Mouse (Mus musculus): Measurements from ENCODE around the gene Msln. TPM values are rescaled to one million over a fixed set of nuclear protein-coding genes. Genes with fewer than 3 reads are reported as not detected.
A peak's percentile ranks its signal among the peaks of the same experiment; 100 is the strongest.

Msln gene
- polyA plus RNA-seq, 1 experiment from 2014 or later: 0.98 TPM

DNA sequence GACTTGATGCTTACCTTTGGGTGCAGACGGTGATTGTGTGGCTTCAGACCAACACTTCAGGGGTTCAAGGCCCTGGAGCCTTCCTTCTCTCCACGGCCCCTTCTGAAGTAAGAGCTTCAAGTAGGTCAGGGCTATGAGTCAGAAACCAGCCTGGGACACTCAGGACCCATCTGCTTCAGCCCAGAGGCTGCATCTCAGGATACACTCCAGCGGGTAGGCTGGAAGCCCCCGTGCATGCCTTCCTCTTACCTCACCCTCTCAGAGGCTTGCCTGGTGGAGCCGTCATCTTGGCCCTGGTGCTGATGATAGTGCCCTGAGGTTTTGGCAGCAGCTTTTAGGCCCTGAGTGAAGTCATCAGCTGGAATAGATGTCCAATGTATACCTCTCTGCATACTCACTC, 18.9 kb downstream of the Msln start:
- H3K27me3 ChIP-seq (ENCODE audit: insufficient read depth, poor library complexity, severe bottlenecking): peaks cover 35% of the 10 kb centered on the region
- no peaks in the 10 kb centered on the region for H3K9me3 ChIP-seq
- H3K36me3 ChIP-seq: peaks cover 13% of the 10 kb centered on the region
- WGBS: 77% methylated on average over 5 of the region's 5 CpGs
- DNase-seq (ENCODE audit: low spot score): no peak
- no peak overlapping the region for H3K4me3 ChIP-seq
- H3K27ac ChIP-seq: no peak overlapping the region
- H3K4me1 ChIP-seq: peaks cover 12% of the 10 kb centered on the region; the same call in 1 of the 2 replicates

DNA sequence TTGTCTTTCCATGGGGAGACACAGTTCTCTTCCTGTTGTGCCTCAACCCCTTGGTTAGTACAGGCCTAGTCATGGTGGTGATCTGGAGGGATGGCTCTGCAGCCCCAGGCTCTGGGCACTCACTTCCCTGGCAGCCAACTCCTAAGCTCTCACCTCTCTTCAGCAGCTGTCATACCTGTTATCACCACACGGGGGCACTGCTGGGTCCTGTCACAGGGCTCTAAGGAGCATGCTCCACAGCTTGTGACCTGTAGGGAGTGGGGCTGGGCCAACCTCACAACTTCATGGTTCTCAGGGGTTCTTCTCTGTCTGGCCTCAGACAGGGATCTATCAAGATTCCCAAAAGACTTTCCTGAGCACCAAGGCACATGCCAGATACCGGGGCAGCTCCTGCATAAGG, 22.1 kb downstream of the Msln start:
- Histone ChIP-seq H3K9me3 (no peaks in the 10 kb centered on the region), H3K4me1 (peaks cover 23% of the 10 kb centered on the region)
- 16% methylated on average over 2 of the region's 2 CpGs for WGBS

DNA sequence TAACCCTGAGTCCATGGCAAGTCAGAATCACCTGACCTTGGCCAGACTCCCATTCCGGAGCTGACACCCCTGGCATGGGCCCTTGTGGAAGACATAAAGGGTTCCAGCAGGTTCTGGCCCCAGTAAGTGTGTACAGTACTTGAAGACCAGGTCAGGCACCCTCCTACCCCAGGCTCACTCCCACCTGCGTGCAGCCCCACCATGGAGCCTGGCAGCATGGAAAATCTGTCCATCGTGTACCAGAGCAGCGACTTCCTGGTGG, 26.2 kb downstream of the Msln start:
- no peak for DNase-seq (ENCODE audit: low spot score)
- peaks cover 34% of the 10 kb centered on the region for H3K4me1 ChIP-seq
- peak overlapping the region; percentile 74 for H3K4me3 ChIP-seq
- no peaks in the 10 kb centered on the region for H3K27me3 ChIP-seq (ENCODE audit: insufficient read depth, poor library complexity, severe bottlenecking)
- H3K9me3 ChIP-seq: no peaks in the 10 kb centered on the region
- WGBS: 22% methylated on average over 4 of the region's 4 CpGs
- H3K36me3 ChIP-seq: peaks cover 35% of the 10 kb centered on the region
- peak overlapping the region; percentile 88 for H3K27ac ChIP-seq

More for the DNA sequence above, 22.1 kb downstream of the Msln start:
- H3K27me3 ChIP-seq (ENCODE audit: insufficient read depth, poor library complexity, severe bottlenecking): peaks cover 18% of the 10 kb centered on the region
- peak; percentile 93 for DNase-seq (ENCODE audit: low spot score)
- H3K4me3 ChIP-seq: no peak overlapping the region
- peaks cover 20% of the 10 kb centered on the region for H3K36me3 ChIP-seq
- H3K27ac ChIP-seq: no peak overlapping the region

DNA sequence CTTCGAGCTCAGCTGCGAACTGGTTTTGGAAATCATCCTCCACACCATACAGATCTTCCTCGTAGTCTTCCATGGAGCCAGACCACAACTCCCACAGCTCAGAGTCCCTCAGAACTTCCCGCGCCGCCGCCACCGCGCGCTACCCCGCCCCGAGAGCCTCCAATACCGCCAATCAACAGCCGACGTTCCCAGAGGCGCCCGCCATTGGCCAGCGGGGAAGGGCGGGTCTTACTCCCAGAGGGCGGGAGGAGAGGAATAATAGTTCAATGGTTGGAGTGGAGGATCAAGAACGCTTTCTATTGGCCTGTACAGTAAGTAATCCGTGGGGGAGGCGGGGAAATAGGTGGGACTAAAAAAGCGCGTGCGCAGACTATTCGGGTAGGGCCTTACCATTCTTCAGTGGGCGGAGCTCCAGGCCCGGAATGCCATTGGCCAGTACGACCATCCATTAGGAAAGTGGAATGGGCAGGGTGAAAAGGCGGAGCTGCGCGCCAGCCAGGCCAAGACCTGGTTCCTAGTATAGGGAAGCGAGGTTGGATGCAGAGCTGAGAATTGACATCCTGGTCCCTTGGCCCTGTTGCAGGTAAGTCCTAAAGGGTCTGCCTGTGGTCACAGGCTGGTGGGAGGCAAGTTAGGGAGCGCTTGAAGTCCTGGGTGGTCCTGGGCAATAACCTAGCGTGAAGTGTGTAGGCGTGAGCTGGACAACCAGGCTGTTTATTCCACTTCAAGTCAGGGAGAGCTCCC, 26.7 kb downstream of the Msln start, which contains the start of the genes Chtf18 and Rpusd1:
Gene Chtf18 (minus strand): TSS at position 155 of the 744 bp plus-strand sequence.
Gene Rpusd1 (plus strand): TSS at position 406 of the 744 bp plus-strand sequence.
- H3K27ac ChIP-seq: peak within 1 kb of the TSS; percentile 88
- H3K4me1 ChIP-seq: peaks cover 34% of the 10 kb centered on the region
- no peaks in the 10 kb centered on the region for H3K9me3 ChIP-seq
- WGBS: 3% methylated on average over 37 of the region's 37 CpGs
- peak; percentile 100 for DNase-seq (ENCODE audit: low spot score)
- no peaks in the 10 kb centered on the region for H3K27me3 ChIP-seq (ENCODE audit: insufficient read depth, poor library complexity, severe bottlenecking)
- peak within 1 kb of the TSS; percentile 74 for H3K4me3 ChIP-seq
- H3K36me3 ChIP-seq: peaks cover 40% of the 10 kb centered on the region

DNA sequence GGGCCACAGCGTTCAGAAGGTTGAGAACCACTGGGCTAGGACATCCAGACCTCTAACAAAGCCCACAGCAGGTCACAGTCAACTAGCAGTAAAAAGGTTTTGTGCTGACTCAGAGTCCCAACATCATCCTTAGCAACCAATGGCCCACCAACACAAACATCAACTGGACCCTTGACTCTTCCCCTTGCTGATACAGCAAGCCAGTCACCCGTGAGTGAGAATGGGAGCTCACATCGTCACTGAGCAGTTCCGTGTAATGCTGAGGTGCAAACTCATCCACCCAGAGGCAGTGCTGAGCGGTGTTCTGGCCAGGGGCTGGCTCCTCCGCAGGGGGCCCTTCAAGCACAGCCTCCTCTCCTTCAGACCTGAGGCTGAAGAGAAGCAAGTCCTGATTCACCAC, 28.9 kb downstream of the Msln start:
- DNase-seq (ENCODE audit: low spot score): no peak
- peaks cover 22% of the 10 kb centered on the region for H3K4me1 ChIP-seq
- WGBS: 81% methylated on average over 6 of the region's 6 CpGs
- H3K27me3 ChIP-seq (ENCODE audit: insufficient read depth, poor library complexity, severe bottlenecking): no peaks in the 10 kb centered on the region
- no peaks in the 10 kb centered on the region for H3K9me3 ChIP-seq
- H3K27ac ChIP-seq: no peak overlapping the region
- peaks cover 50% of the 10 kb centered on the region for H3K36me3 ChIP-seq
- H3K4me3 ChIP-seq: no peak overlapping the region

DNA sequence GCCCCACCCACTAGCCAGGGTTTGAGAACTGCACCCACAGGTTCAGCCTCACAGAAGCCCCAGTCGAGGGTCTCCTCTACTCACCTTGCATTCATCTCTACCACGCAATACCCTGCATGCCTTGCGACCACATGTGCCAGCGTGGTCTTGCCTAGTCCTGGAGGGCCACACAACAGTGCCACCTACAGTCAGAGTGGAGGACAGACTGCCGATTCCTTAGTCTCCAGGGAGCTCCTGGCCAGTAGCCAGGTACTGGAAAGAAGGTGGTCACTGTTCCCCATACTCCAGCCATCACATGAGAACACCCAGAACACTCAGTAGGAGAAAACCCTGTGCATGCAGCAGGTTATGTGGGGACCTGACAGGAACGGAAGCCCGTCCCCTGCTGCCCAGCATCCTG, 30.3 kb downstream of the Msln start:
- Histone ChIP-seq H3K36me3 (peaks cover 56% of the 10 kb centered on the region), H3K4me3 (no peak overlapping the region)
- no peak for DNase-seq (ENCODE audit: low spot score)

DNA sequence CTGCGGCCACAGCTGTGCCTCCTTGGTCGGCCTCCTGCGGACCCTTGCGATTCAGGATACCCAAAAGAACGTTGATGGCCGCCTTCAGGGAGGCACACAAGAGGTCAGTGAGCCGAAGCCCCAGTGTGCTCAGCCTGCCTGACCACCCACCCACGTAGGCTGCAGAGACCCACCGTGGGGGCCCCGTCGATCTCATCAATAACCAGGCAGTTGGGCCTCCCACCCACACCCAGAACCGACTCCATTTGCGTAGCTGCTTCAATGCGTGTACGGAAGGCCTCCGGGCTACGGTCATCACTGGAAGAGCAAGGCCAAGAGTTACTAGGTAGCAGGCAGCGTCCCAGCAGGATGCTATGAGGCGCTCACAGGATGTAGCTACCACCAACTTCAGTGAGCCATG, 30.7 kb downstream of the Msln start:
- H3K9me3 ChIP-seq: no peaks in the 10 kb centered on the region
- no peak overlapping the region for H3K4me3 ChIP-seq
- peaks cover 60% of the 10 kb centered on the region for H3K36me3 ChIP-seq
- 92% methylated on average over 19 of the region's 19 CpGs for WGBS
- H3K27me3 ChIP-seq (ENCODE audit: insufficient read depth, poor library complexity, severe bottlenecking): peaks cover 11% of the 10 kb centered on the region
- H3K4me1 ChIP-seq: peaks cover 19% of the 10 kb centered on the region
- DNase-seq (ENCODE audit: low spot score): no peak
- H3K27ac ChIP-seq: no peak overlapping the region

More for the DNA sequence above, 30.3 kb downstream of the Msln start:
- Histone ChIP-seq H3K4me1 (peaks cover 22% of the 10 kb centered on the region), H3K27ac (no peak overlapping the region), H3K27me3 (ENCODE audit: insufficient read depth, poor library complexity, severe bottlenecking) (peaks cover 7% of the 10 kb centered on the region; the same call in 1 of the 2 replicates), H3K9me3 (no peaks in the 10 kb centered on the region)
- 81% methylated on average over 7 of the region's 7 CpGs for WGBS

DNA sequence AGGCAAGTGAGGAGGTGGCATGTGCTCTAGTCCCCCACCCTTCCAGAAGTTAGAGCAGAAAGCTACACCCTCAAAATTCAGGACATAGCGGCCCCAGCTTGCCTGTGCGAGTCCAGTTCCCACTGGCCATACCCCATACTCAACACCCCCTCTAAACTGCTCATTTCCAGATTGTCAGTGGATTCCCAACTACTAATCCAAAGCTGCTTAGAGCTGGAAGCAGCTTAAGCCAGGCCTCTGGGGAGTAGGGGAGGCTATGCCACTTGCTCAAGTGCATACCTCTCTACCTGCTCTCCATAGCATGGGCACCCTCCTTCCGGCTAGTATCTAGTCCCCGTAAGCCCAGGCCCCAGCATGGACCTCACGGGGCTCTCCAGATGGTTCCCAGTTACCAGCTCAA, 32.7 kb downstream of the Msln start:
- H3K36me3 ChIP-seq: peaks cover 61% of the 10 kb centered on the region
- H3K27me3 ChIP-seq (ENCODE audit: insufficient read depth, poor library complexity, severe bottlenecking): peaks cover 31% of the 10 kb centered on the region
- 94% methylated on average over 5 of the region's 5 CpGs for WGBS
- H3K4me1 ChIP-seq: peaks cover 22% of the 10 kb centered on the region
- H3K4me3 ChIP-seq: no peak overlapping the region
- no peak overlapping the region for H3K27ac ChIP-seq
- no peaks in the 10 kb centered on the region for H3K9me3 ChIP-seq
- DNase-seq (ENCODE audit: low spot score): no peak

DNA sequence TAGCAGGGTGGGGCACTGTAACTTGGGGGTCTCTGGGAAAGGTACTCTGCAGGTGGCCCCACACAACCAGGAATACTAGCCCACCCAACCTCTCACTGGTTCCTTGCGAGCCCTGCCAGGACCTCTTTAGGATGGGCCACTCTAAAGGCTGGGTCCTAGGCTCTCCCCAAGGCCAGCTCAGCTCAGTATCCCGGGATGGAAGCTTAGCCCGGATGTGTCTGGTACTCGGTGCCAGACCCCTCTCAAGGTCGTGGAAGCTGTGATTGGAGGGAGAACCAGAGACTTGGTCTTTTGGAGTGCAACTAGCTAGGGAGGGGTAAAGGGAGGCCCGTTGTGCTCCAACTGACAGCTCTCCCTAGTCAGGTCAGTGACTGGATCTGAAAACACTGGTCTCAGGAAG, 36.5 kb downstream of the Msln start:
- Histone ChIP-seq H3K4me1 (peaks cover 31% of the 10 kb centered on the region), H3K36me3 (peaks cover 43% of the 10 kb centered on the region), H3K27me3 (ENCODE audit: insufficient read depth, poor library complexity, severe bottlenecking) (peaks cover 48% of the 10 kb centered on the region), H3K27ac (peak overlapping the region; percentile 67), H3K4me3 (peak overlapping the region; percentile 63), H3K9me3 (no peaks in the 10 kb centered on the region)
- 6% methylated on average over 6 of the region's 6 CpGs for WGBS
- no peak for DNase-seq (ENCODE audit: low spot score)

DNA sequence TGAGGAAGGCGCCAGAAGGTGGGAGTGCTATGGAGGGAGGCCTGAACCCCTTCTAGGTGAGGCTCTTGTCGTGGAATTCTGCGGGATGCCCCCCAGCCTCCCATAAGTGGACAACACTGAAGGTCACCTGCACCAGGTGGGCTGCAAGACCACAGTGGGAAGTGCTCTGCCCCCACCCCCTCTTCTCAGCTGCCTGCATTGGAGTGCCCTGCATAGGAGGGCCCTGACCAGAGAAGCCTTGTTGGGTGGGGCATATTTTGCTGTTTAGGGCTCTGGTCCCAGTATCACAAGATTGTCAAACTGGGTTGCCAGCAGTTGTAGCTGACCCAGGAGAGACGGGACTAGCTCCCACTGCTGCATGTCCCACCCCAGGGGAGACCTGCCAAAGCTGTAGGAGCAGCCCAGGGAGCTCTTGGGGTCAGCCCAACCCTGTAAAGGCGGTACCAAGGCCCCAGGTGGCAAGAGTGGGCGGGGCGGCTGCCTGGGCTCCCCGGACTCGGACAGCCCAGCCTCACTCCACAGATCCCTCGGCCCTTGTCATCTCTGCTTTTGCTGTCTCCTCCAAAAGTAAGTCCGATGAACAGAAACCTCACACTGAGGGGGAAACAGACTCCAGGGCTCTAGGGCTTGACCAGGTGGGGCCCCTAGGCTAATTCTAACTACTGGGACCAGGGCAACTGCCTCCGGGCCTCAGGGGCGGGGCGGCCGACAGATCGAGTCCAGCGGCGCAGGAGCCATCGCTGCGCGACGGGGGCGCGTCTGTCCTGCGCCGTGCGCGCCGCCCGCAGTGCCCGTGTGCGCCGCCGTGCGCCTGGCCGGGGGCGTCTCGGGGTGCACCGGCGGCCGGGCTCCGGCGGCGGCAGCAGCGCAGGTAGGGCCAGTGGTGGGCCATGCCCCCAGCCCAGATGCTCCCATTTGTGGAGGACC, 37.2 kb downstream of the Msln start, which contains the start of gene Gng13:
Gene Gng13 (plus strand): TSS at position 461 of the 927 bp plus-strand sequence.
- peaks cover 48% of the 10 kb centered on the region for H3K27me3 ChIP-seq (ENCODE audit: insufficient read depth, poor library complexity, severe bottlenecking)
- peaks cover 31% of the 10 kb centered on the region for H3K4me1 ChIP-seq
- 2% methylated on average over 45 of the region's 45 CpGs for WGBS
- no peaks in the 10 kb centered on the region for H3K9me3 ChIP-seq
- H3K4me3 ChIP-seq: peak within 1 kb of the TSS; percentile 63
- peak within 1 kb of the TSS; percentile 67 for H3K27ac ChIP-seq
- no peak for DNase-seq (ENCODE audit: low spot score)
- peaks cover 36% of the 10 kb centered on the region for H3K36me3 ChIP-seq

DNA sequence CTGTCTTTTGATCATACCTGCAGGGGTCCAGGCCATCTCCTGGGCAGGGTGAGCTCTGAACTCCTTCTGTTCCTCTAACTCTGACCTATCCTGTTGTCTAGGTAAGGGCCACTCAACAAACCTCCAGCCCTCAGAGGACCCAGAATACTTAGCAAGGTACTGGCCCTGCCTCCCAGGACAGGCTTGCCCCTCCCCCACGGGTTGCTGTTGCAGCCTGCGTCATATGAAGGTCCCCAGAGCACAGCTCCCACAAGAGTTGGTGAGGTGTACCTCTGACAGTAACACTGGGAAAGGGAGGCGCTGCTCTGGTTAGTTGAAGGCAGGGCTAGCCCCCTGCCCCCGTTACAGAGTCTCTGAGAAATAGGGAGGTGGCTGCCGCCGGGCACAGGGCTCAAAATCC, 38.0 kb downstream of the Msln start:
- 8% methylated on average over 6 of the region's 6 CpGs for WGBS
- Histone ChIP-seq H3K9me3 (no peaks in the 10 kb centered on the region), H3K36me3 (peaks cover 27% of the 10 kb centered on the region), H3K4me1 (peaks cover 31% of the 10 kb centered on the region), H3K27ac (0 out of 2 replicates have a peak overlapping the region, but pooled peaks have one; percentile 23), H3K4me3 (no peak overlapping the region), H3K27me3 (ENCODE audit: insufficient read depth, poor library complexity, severe bottlenecking) (peaks cover 48% of the 10 kb centered on the region)
- DNase-seq (ENCODE audit: low spot score): no peak

DNA sequence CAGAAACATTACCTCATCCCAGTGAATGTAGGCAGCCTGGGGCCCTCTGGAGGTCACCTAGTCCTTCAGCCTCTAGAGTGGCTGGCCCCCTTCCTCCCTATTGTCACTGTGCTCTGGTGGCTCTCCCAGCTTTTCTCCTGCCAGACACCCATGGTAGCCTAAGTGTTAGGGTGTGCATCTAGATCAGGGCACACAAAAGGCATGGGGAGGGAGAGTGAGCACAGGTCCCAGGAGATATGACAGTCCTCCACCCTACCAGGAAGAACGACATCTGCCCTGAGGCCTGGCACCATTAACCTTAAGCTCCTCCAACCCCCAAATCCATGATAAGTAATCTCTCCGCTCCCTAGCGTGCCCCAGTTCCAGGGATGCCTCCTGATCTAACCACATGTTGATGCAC, 38.6 kb downstream of the Msln start:
- no peak for DNase-seq (ENCODE audit: low spot score)
- Histone ChIP-seq H3K27ac (no peak overlapping the region), H3K4me3 (no peak overlapping the region), H3K27me3 (ENCODE audit: insufficient read depth, poor library complexity, severe bottlenecking) (peaks cover 48% of the 10 kb centered on the region), H3K36me3 (peaks cover 22% of the 10 kb centered on the region), H3K4me1 (peaks cover 31% of the 10 kb centered on the region), H3K9me3 (no peaks in the 10 kb centered on the region)
- 32% methylated on average over 3 of the region's 3 CpGs for WGBS

DNA sequence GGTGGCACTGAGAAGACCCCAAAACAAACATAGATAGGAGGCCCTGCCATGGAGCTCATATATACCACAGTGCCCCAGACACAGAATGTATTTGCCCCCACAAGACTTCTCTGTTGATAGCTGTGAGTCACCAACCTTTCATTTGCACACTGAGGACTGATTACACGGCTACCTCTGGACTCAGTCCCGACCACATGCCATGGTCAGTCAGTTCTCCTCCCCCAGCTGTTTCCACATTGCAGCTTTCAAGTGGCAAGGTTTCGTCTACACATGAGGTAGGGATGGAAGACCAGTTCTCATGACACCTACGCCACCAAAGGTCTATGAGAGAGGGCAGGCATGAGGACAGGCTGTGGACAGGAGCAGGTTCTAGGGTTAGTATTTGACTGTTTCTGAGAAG, 43.0 kb downstream of the Msln start:
- Histone ChIP-seq H3K9me3 (no peaks in the 10 kb centered on the region), H3K4me1 (peaks cover 10% of the 10 kb centered on the region), H3K36me3 (no peaks in the 10 kb centered on the region), H3K27me3 (ENCODE audit: insufficient read depth, poor library complexity, severe bottlenecking) (peaks cover 13% of the 10 kb centered on the region; the same call in 1 of the 2 replicates), H3K27ac (no peak overlapping the region), H3K4me3 (no peak overlapping the region)
- 63% methylated on average over 4 of the region's 4 CpGs for WGBS
- no peak for DNase-seq (ENCODE audit: low spot score)
